Mouse (Mus musculus): ENCODE measurements at regions not wholly inside any gene's neighbourhood (a gene's known extent, or its start where the extent isn't known, plus 50 kb on each side); places are given as distances from the start of the nearest gene placed in this dataset.

- no peaks in the 10 kb centered on the region for H3K36me3 ChIP-seq (replicated peaks; ENCODE audit: control insufficient read depth, insufficient read depth, low read length)
- H3K4me3 ChIP-seq (ENCODE audit: low read depth, low read length), result no peak overlapping the region
- DNase-seq (ENCODE audit: low spot score) (no peak), ATAC-seq (ENCODE audit: insufficient read depth, low read depth) (no peak)
- TF ChIP-seq EP300 (IDR thresholded peaks at IDR 0.05; ENCODE audit: low read depth), result no peak
- TF ChIP-seq CTCF (IDR thresholded peaks at IDR 0.05; ENCODE audit: low read depth), result no peak
- H3K9me3 ChIP-seq (replicated peaks; ENCODE audit: control insufficient read depth, low read length), result no peaks in the 10 kb centered on the region
- H3K9ac ChIP-seq (replicated peaks; ENCODE audit: low read depth, low read length), result no peak overlapping the region
- no peak overlapping the region for H3K27ac ChIP-seq (ENCODE audit: low read depth)
- H3K4me1 ChIP-seq (ENCODE audit: control insufficient read depth, insufficient read depth), result no peaks in the 10 kb centered on the region
- 72% methylated on average over 4 of the region's 4 CpGs for WGBS
- H3K27me3 ChIP-seq (ENCODE audit: control insufficient read depth, insufficient read depth, low read length), result no peaks in the 10 kb centered on the region
- H3K4me2 ChIP-seq (ENCODE audit: low read depth, low read length), result no peak overlapping the region
These were observed 271.6 kb downstream of the Ccser2 start for GRCm38 (mm10) chr14:36696993-36697392.

GRCm38 (mm10) chr14:36691958-36692357, 276.6 kb downstream of the Ccser2 start:
- H3K36me3 ChIP-seq (replicated peaks; ENCODE audit: control insufficient read depth, insufficient read depth, low read length), result no peaks in the 10 kb centered on the region
- H3K27ac ChIP-seq (ENCODE audit: low read depth), result no peak overlapping the region
- H3K4me3 ChIP-seq (ENCODE audit: low read depth, low read length), result no peak overlapping the region
- H3K9ac ChIP-seq (replicated peaks; ENCODE audit: low read depth, low read length), result no peak overlapping the region
- DNase-seq (ENCODE audit: low spot score), result no peak
- H3K4me2 ChIP-seq (ENCODE audit: low read depth, low read length), result no peak overlapping the region
- no peak for ATAC-seq (ENCODE audit: insufficient read depth, low read depth)
- no peaks in the 10 kb centered on the region for H3K27me3 ChIP-seq (ENCODE audit: control insufficient read depth, insufficient read depth, low read length)
- H3K4me1 ChIP-seq (ENCODE audit: control insufficient read depth, insufficient read depth), result no peaks in the 10 kb centered on the region
- no peak for TF ChIP-seq EP300 (IDR thresholded peaks at IDR 0.05; ENCODE audit: low read depth)
- no peak for TF ChIP-seq CTCF (IDR thresholded peaks at IDR 0.05; ENCODE audit: low read depth)
- no peaks in the 10 kb centered on the region for H3K9me3 ChIP-seq (replicated peaks; ENCODE audit: control insufficient read depth, low read length)

- TF ChIP-seq EP300 (IDR thresholded peaks at IDR 0.05; ENCODE audit: low read depth), result no peak
- no peak for TF ChIP-seq CTCF (IDR thresholded peaks at IDR 0.05; ENCODE audit: low read depth)
- H3K4me2 ChIP-seq (ENCODE audit: low read depth, low read length), result no peak overlapping the region
- H3K4me3 ChIP-seq (ENCODE audit: low read depth, low read length), result no peak overlapping the region
- no peaks in the 10 kb centered on the region for H3K4me1 ChIP-seq (ENCODE audit: control insufficient read depth, insufficient read depth)
- no peak overlapping the region for H3K27ac ChIP-seq (ENCODE audit: low read depth)
- DNase-seq (ENCODE audit: low spot score) (no peak), ATAC-seq (ENCODE audit: insufficient read depth, low read depth) (no peak)
- no peaks in the 10 kb centered on the region for H3K36me3 ChIP-seq (replicated peaks; ENCODE audit: control insufficient read depth, insufficient read depth, low read length)
- H3K27me3 ChIP-seq (ENCODE audit: control insufficient read depth, insufficient read depth, low read length), result no peaks in the 10 kb centered on the region
- no peaks in the 10 kb centered on the region for H3K9me3 ChIP-seq (replicated peaks; ENCODE audit: control insufficient read depth, low read length)
- 54% methylated on average over 2 of the region's 2 CpGs for WGBS
- H3K9ac ChIP-seq (replicated peaks; ENCODE audit: low read depth, low read length), result no peak overlapping the region
These were observed 277.6 kb downstream of the Ccser2 start for GRCm38 (mm10) chr14:36691018-36691417.

GRCm38 (mm10) chr14:36658678-36659263, 309.8 kb downstream of the Ccser2 start:
- no peak overlapping the region for H3K4me3 ChIP-seq (ENCODE audit: low read depth, low read length)
- no peak overlapping the region for H3K4me2 ChIP-seq (ENCODE audit: low read depth, low read length)
- H3K27ac ChIP-seq (ENCODE audit: low read depth), result no peak overlapping the region
- H3K9me3 ChIP-seq (replicated peaks; ENCODE audit: control insufficient read depth, low read length), result no peaks in the 10 kb centered on the region
- 0 out of 2 replicates have a peak, but pooled peaks cover 1% of the 10 kb centered on the region for H3K4me1 ChIP-seq (ENCODE audit: control insufficient read depth, insufficient read depth)
- TF ChIP-seq EP300 (IDR thresholded peaks at IDR 0.05; ENCODE audit: low read depth) (no peak), CTCF (IDR thresholded peaks at IDR 0.05; ENCODE audit: low read depth) (no peak)
- ATAC-seq (ENCODE audit: insufficient read depth, low read depth) (no peak), DNase-seq (ENCODE audit: low spot score) (no peak)
- H3K9ac ChIP-seq (replicated peaks; ENCODE audit: low read depth, low read length), result no peak overlapping the region
- H3K36me3 ChIP-seq (replicated peaks; ENCODE audit: control insufficient read depth, insufficient read depth, low read length), result no peaks in the 10 kb centered on the region
- no peaks in the 10 kb centered on the region for H3K27me3 ChIP-seq (ENCODE audit: control insufficient read depth, insufficient read depth, low read length)
- WGBS, result 61% methylated on average over 1 of the region's 1 CpGs

GRCm38 (mm10) chr14:36658193-36658592, 310.4 kb downstream of the Ccser2 start:
- Histone ChIP-seq H3K9me3 (replicated peaks; ENCODE audit: control insufficient read depth, low read length) (no peaks in the 10 kb centered on the region), H3K36me3 (replicated peaks; ENCODE audit: control insufficient read depth, insufficient read depth, low read length) (no peaks in the 10 kb centered on the region), H3K27ac (ENCODE audit: low read depth) (no peak overlapping the region), H3K27me3 (ENCODE audit: control insufficient read depth, insufficient read depth, low read length) (no peaks in the 10 kb centered on the region), H3K4me3 (ENCODE audit: low read depth, low read length) (no peak overlapping the region), H3K4me2 (ENCODE audit: low read depth, low read length) (no peak overlapping the region), H3K9ac (replicated peaks; ENCODE audit: low read depth, low read length) (no peak overlapping the region), H3K4me1 (ENCODE audit: control insufficient read depth, insufficient read depth) (peaks cover 7% of the 10 kb centered on the region; the same call in 1 of the 2 replicates)
- 56% methylated on average over 3 of the region's 3 CpGs for WGBS
- ATAC-seq (ENCODE audit: insufficient read depth, low read depth), result no peak
- no peak for DNase-seq (ENCODE audit: low spot score)
- TF ChIP-seq EP300 (IDR thresholded peaks at IDR 0.05; ENCODE audit: low read depth), result no peak
- TF ChIP-seq CTCF (IDR thresholded peaks at IDR 0.05; ENCODE audit: low read depth), result no peak

GRCm38 (mm10) chr14:36652982-36653557, 315.5 kb downstream of the Ccser2 start:
- H3K4me3 ChIP-seq (ENCODE audit: low read depth, low read length), result no peak overlapping the region
- 10% methylated on average over 6 of the region's 6 CpGs for WGBS
- no peaks in the 10 kb centered on the region for H3K36me3 ChIP-seq (replicated peaks; ENCODE audit: control insufficient read depth, insufficient read depth, low read length)
- DNase-seq (ENCODE audit: low spot score) (no peak), ATAC-seq (ENCODE audit: insufficient read depth, low read depth) (no peak)
- no peak for TF ChIP-seq EP300 (IDR thresholded peaks at IDR 0.05; ENCODE audit: low read depth)
- TF ChIP-seq CTCF (IDR thresholded peaks at IDR 0.05; ENCODE audit: low read depth), result no peak
- peaks cover 28% of the 10 kb centered on the region for H3K4me1 ChIP-seq (ENCODE audit: control insufficient read depth, insufficient read depth)
- H3K27ac ChIP-seq (ENCODE audit: low read depth), result no peak overlapping the region
- no peaks in the 10 kb centered on the region for H3K27me3 ChIP-seq (ENCODE audit: control insufficient read depth, insufficient read depth, low read length)
- no peak overlapping the region for H3K4me2 ChIP-seq (ENCODE audit: low read depth, low read length)
- no peak overlapping the region for H3K9ac ChIP-seq (replicated peaks; ENCODE audit: low read depth, low read length)
- no peaks in the 10 kb centered on the region for H3K9me3 ChIP-seq (replicated peaks; ENCODE audit: control insufficient read depth, low read length)
